Mouse (Mus musculus): ENCODE results near the gene Gm20489. TPM values are rescaled to one million over a fixed set of nuclear protein-coding genes. Genes with fewer than 3 reads are reported as not detected.

The Gm20489 gene
- polyA plus RNA-seq, 1 experiment from 2014 or later: not detected

GRCm38 (mm10) chrX:101290111-101290510, 21.3 kb upstream of the Gm20489 start:
- Histone ChIP-seq H3K27ac (ENCODE audit: low read depth, low read length) (peak overlapping the region; percentile 25; the same call in 1 of the 2 replicates), H3K9ac (ENCODE audit: low read depth, low read length) (no peak overlapping the region), H3K4me3 (ENCODE audit: low read depth, low read length) (no peak overlapping the region), H3K9me3 (ENCODE audit: control insufficient read depth, low read length) (no peaks in the 10 kb centered on the region), H3K27me3 (replicated peaks; ENCODE audit: control insufficient read depth, insufficient read depth, low read length) (no peaks in the 10 kb centered on the region; the same call in 1 of the 2 replicates), H3K4me2 (no peak overlapping the region), H3K4me1 (replicated peaks; ENCODE audit: control insufficient read depth, insufficient read depth, low read length) (peaks cover 8% of the 10 kb centered on the region; the same call in 1 of the 2 replicates), H3K36me3 (ENCODE audit: control insufficient read depth, insufficient read depth, low read length) (peaks cover 32% of the 10 kb centered on the region)
- ATAC-seq (replicated peaks; ENCODE audit: low FRiP score) (peak; percentile 42), DNase-seq (ENCODE audit: low spot score) (no peak)
- WGBS: 72% methylated on average over 10 of the region's 10 CpGs

- Histone ChIP-seq H3K4me2 (no peak overlapping the region), H3K9me3 (ENCODE audit: control insufficient read depth, low read length) (no peaks in the 10 kb centered on the region), H3K27ac (ENCODE audit: low read depth, low read length) (peak overlapping the region; percentile 84; the same call in 1 of the 2 replicates), H3K27me3 (replicated peaks; ENCODE audit: control insufficient read depth, insufficient read depth, low read length) (no peaks in the 10 kb centered on the region; the same call in 1 of the 2 replicates), H3K36me3 (ENCODE audit: control insufficient read depth, insufficient read depth, low read length) (peaks cover 32% of the 10 kb centered on the region), H3K4me1 (replicated peaks; ENCODE audit: control insufficient read depth, insufficient read depth, low read length) (peaks cover 8% of the 10 kb centered on the region; the same call in 1 of the 2 replicates), H3K4me3 (ENCODE audit: low read depth, low read length) (no peak overlapping the region), H3K9ac (ENCODE audit: low read depth, low read length) (no peak overlapping the region)
- ATAC-seq (replicated peaks; ENCODE audit: low FRiP score) (no peak), DNase-seq (ENCODE audit: low spot score) (no peak)
- 86% methylated on average over 7 of the region's 7 CpGs for WGBS
Measured at GRCm38 (mm10) chrX:101289037-101289436, 20.2 kb upstream of the Gm20489 start.

DNA sequence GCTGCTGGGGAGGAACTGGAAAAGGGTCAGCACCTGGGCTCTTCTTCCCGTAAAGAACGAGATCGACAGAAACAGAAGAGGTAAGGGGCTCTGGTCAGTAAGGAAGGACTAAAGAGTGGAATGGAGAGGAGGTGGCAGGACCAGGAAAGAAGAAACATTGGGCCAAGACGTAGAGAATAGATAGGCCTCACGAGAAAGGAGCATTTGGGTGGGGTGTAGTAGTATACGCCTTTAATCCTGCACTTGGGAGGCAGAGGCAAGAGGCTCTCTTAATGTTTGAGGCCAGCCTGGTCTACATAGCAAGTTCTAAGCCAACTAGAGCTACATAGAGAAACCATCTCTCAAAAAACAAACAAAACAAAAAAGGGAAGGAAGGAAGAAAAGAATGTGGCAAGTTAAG, 19.6 kb upstream of the Gm20489 start:
- Histone ChIP-seq H3K9me3 (ENCODE audit: control insufficient read depth, low read length) (no peaks in the 10 kb centered on the region), H3K4me2 (peak overlapping the region; percentile 13), H3K27ac (ENCODE audit: low read depth, low read length) (peak overlapping the region; percentile 84), H3K36me3 (ENCODE audit: control insufficient read depth, insufficient read depth, low read length) (peaks cover 30% of the 10 kb centered on the region), H3K4me1 (replicated peaks; ENCODE audit: control insufficient read depth, insufficient read depth, low read length) (peaks cover 8% of the 10 kb centered on the region; the same call in 1 of the 2 replicates), H3K9ac (ENCODE audit: low read depth, low read length) (peak overlapping the region; percentile 25; the same call in 1 of the 2 replicates), H3K4me3 (ENCODE audit: low read depth, low read length) (no peak overlapping the region), H3K27me3 (replicated peaks; ENCODE audit: control insufficient read depth, insufficient read depth, low read length) (no peaks in the 10 kb centered on the region; the same call in none of the 2 replicates)
- DNase-seq (ENCODE audit: low spot score) (no peak), ATAC-seq (replicated peaks; ENCODE audit: low FRiP score) (no peak)
- 84% methylated on average over 6 of the region's 6 CpGs for WGBS

DNA sequence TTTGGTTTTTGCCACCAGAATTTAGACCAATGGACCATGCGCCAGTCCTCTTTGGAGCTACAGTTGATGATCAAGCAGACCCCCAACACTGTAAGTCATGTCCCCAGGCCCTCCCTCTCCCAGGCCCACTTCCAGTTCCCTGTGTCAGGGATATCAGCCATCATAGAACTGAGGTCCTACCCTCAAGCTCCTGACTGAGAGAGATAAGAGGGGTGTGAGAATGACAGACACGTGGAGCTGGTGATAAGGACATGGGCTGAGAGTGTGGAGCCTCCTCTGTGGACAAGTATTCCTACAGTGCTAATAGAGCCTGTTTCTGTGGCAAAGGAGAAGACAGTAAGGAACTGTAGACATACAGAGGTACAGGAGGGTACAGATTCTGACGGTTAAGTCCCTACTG, 18.7 kb upstream of the Gm20489 start:
- ATAC-seq (replicated peaks; ENCODE audit: low FRiP score): peak; percentile 97
- no peaks in the 10 kb centered on the region for H3K9me3 ChIP-seq (ENCODE audit: control insufficient read depth, low read length)
- H3K27ac ChIP-seq (ENCODE audit: low read depth, low read length): peak overlapping the region; percentile 84
- peaks cover 8% of the 10 kb centered on the region; the same call in 1 of the 2 replicates for H3K4me1 ChIP-seq (replicated peaks; ENCODE audit: control insufficient read depth, insufficient read depth, low read length)
- WGBS: 60% methylated on average over 3 of the region's 3 CpGs
- H3K36me3 ChIP-seq (ENCODE audit: control insufficient read depth, insufficient read depth, low read length): peaks cover 31% of the 10 kb centered on the region
- no peak overlapping the region for H3K9ac ChIP-seq (ENCODE audit: low read depth, low read length)
- peaks cover 3% of the 10 kb centered on the region for H3K27me3 ChIP-seq (replicated peaks; ENCODE audit: control insufficient read depth, insufficient read depth, low read length)
- peak overlapping the region; percentile 37; the same call in 1 of the 2 replicates for H3K4me2 ChIP-seq
- DNase-seq (ENCODE audit: low spot score): no peak
- H3K4me3 ChIP-seq (ENCODE audit: low read depth, low read length): no peak overlapping the region

DNA sequence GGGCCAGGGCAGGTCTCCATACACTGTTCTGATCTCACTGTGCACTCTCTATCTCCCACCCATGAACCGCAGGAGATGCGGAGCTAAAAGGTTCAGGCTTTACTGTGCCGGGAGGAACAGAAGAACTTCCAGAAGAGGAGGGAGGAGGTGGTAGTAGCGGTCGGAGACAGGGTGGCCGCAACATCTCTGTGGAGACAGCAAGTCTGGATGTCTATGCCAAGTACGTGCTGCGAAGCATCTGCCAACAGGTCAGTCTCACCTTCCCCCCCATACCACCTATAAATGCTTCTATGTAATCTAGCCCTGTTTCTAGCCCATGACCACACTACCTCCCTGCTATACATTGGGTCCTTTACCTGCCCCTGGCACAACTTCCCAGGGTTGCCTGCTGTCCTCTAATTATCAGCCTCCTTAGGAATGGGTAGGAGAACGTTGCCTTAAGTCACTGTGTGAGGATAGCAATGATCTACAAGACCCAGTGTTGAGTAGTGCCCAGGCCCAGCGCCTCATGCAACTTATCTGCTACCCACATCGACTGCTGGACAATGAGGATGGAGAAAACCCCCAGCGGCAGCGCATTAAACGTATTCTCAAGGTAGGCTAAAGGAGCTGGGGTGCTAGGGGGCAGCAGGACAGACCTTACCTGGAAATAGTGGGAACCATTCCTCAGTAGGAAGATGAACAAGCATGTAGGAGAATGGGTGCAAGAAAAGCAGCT, 17.3 kb upstream of the Gm20489 start:
- Histone ChIP-seq H3K27ac (ENCODE audit: low read depth, low read length) (no peak overlapping the region), H3K4me1 (replicated peaks; ENCODE audit: control insufficient read depth, insufficient read depth, low read length) (peaks cover 8% of the 10 kb centered on the region; the same call in 1 of the 2 replicates), H3K27me3 (replicated peaks; ENCODE audit: control insufficient read depth, insufficient read depth, low read length) (peaks cover 3% of the 10 kb centered on the region), H3K9me3 (ENCODE audit: control insufficient read depth, low read length) (no peaks in the 10 kb centered on the region), H3K4me2 (no peak overlapping the region), H3K9ac (ENCODE audit: low read depth, low read length) (no peak overlapping the region), H3K36me3 (ENCODE audit: control insufficient read depth, insufficient read depth, low read length) (peaks cover 26% of the 10 kb centered on the region; the same call in 1 of the 2 replicates), H3K4me3 (ENCODE audit: low read depth, low read length) (no peak overlapping the region)
- WGBS: 87% methylated on average over 14 of the region's 14 CpGs
- ATAC-seq (replicated peaks; ENCODE audit: low FRiP score) (no peak), DNase-seq (ENCODE audit: low spot score) (no peak)

GRCm38 (mm10) chrX:101285534-101285933, 16.7 kb upstream of the Gm20489 start:
- Histone ChIP-seq H3K27me3 (replicated peaks; ENCODE audit: control insufficient read depth, insufficient read depth, low read length) (peaks cover 3% of the 10 kb centered on the region), H3K4me2 (no peak overlapping the region), H3K9ac (ENCODE audit: low read depth, low read length) (no peak overlapping the region), H3K4me1 (replicated peaks; ENCODE audit: control insufficient read depth, insufficient read depth, low read length) (peaks cover 8% of the 10 kb centered on the region; the same call in 1 of the 2 replicates), H3K36me3 (ENCODE audit: control insufficient read depth, insufficient read depth, low read length) (peaks cover 24% of the 10 kb centered on the region; the same call in 1 of the 2 replicates), H3K27ac (ENCODE audit: low read depth, low read length) (no peak overlapping the region), H3K9me3 (ENCODE audit: control insufficient read depth, low read length) (no peaks in the 10 kb centered on the region), H3K4me3 (ENCODE audit: low read depth, low read length) (no peak overlapping the region)
- ATAC-seq (replicated peaks; ENCODE audit: low FRiP score) (no peak), DNase-seq (ENCODE audit: low spot score) (no peak)
- WGBS: 39% methylated on average over 6 of the region's 6 CpGs

GRCm38 (mm10) chrX:101282813-101283212, 14.0 kb upstream of the Gm20489 start:
- ATAC-seq (replicated peaks; ENCODE audit: low FRiP score) (no peak), DNase-seq (ENCODE audit: low spot score) (no peak)
- H3K9me3 ChIP-seq (ENCODE audit: control insufficient read depth, low read length): no peaks in the 10 kb centered on the region
- 86% methylated on average over 6 of the region's 6 CpGs for WGBS
- no peak overlapping the region for H3K9ac ChIP-seq (ENCODE audit: low read depth, low read length)
- H3K4me1 ChIP-seq (replicated peaks; ENCODE audit: control insufficient read depth, insufficient read depth, low read length): peaks cover 2% of the 10 kb centered on the region; the same call in 1 of the 2 replicates
- H3K4me3 ChIP-seq (ENCODE audit: low read depth, low read length): no peak overlapping the region
- peaks cover 19% of the 10 kb centered on the region; the same call in 1 of the 2 replicates for H3K36me3 ChIP-seq (ENCODE audit: control insufficient read depth, insufficient read depth, low read length)
- no peak overlapping the region for H3K27ac ChIP-seq (ENCODE audit: low read depth, low read length)
- H3K4me2 ChIP-seq: no peak overlapping the region
- H3K27me3 ChIP-seq (replicated peaks; ENCODE audit: control insufficient read depth, insufficient read depth, low read length): peaks cover 3% of the 10 kb centered on the region

DNA sequence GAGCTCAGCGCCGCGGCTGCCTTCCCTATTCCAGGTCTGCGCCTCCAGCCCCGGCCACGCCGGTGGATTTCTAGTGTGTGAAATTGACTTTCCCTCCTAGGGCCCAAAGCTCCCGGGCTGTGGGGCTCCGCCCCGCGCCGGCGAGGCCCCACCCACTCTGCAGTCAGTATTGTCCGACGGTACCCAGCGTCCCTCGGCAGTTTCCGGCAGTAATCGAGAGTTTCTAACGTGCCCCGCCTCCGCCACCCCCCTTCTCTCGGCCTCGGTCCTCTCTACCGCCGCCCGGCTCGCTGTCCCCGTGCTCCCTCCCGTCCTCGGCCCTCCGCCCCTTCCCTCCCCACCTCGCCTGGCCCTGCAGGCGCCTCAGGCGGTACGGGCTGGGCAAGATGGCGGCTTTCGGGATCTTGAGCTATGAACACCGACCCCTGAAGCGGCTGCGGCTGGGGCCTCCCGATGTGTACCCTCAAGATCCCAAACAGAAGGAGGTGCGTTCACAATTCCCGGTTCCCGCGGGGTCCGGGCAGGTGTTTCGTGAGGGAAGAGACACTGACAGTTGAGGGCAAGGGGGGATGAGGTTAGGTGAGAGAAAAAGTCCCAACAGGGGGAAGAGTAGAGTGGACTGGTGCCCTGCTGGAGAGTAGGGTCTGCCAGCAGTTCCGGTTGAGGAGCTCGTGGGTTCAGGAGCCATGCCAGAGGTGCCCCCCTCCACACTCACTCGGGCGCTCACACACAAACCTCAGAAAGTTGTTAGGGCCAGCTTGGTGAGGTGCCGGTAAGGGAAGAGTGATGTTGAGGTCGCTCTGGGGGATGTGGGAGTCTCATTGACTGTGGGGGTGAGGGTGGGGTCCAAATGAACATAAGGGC, 5.3 kb upstream of the Gm20489 start, which contains the start of gene Med12:
Med12 (plus strand) TSS at position 156 of the 864 bp plus-strand sequence.
- Histone ChIP-seq H3K27me3 (replicated peaks; ENCODE audit: control insufficient read depth, insufficient read depth, low read length) (no peaks in the 10 kb centered on the region; the same call in none of the 2 replicates), H3K27ac (ENCODE audit: low read depth, low read length) (peak within 1 kb of the TSS; percentile 75), H3K36me3 (ENCODE audit: control insufficient read depth, insufficient read depth, low read length) (peaks cover 6% of the 10 kb centered on the region; the same call in 1 of the 2 replicates), H3K4me1 (replicated peaks; ENCODE audit: control insufficient read depth, insufficient read depth, low read length) (no peaks in the 10 kb centered on the region), H3K9me3 (ENCODE audit: control insufficient read depth, low read length) (no peaks in the 10 kb centered on the region), H3K4me2 (peak within 1 kb of the TSS; percentile 61), H3K4me3 (ENCODE audit: low read depth, low read length) (peak within 1 kb of the TSS; percentile 64), H3K9ac (ENCODE audit: low read depth, low read length) (peak within 1 kb of the TSS; percentile 80)
- DNase-seq (ENCODE audit: low spot score) (peak; percentile 84), ATAC-seq (replicated peaks; ENCODE audit: low FRiP score) (peak; percentile 97)
- WGBS: 15% methylated on average over 52 of the region's 54 CpGs
